Mouse (Mus musculus): ENCODE data around the gene Trim75. TPM values are rescaled to one million over a fixed set of nuclear protein-coding genes. Genes with fewer than 3 reads are reported as not detected.
"Not testable (repeated sequence)": the region's sequence is repeated elsewhere in the genome, so short reads cannot be mapped to it uniquely, and the experiment has no call there.

Gene Trim75
- polyA plus RNA-seq, 1 experiment from 2014 or later: not detected

GRCm38 (mm10) chr8:65022485-65022884, 34.9 kb upstream of the Trim75 start:
- H3K4me3 ChIP-seq (ENCODE audit: low read depth, low read length): no peak overlapping the region
- no peaks in the 10 kb centered on the region for H3K36me3 ChIP-seq (ENCODE audit: control insufficient read depth, insufficient read depth, low read length)
- 48% methylated on average over 8 of the region's 8 CpGs for WGBS
- H3K9ac ChIP-seq (ENCODE audit: low read depth, low read length): no peak overlapping the region
- ATAC-seq (replicated peaks; ENCODE audit: low FRiP score): no peak; the same call in 1 of the 2 replicates
- DNase-seq (ENCODE audit: low spot score): no peak
- H3K9me3 ChIP-seq (ENCODE audit: control insufficient read depth, low read length): no peaks in the 10 kb centered on the region
- H3K4me2 ChIP-seq: no peak overlapping the region
- H3K27me3 ChIP-seq (replicated peaks; ENCODE audit: control insufficient read depth, insufficient read depth, low read length): no peaks in the 10 kb centered on the region
- no peak overlapping the region for H3K27ac ChIP-seq (ENCODE audit: low read depth, low read length)
- no peaks in the 10 kb centered on the region for H3K4me1 ChIP-seq (replicated peaks; ENCODE audit: control insufficient read depth, insufficient read depth, low read length)

DNA sequence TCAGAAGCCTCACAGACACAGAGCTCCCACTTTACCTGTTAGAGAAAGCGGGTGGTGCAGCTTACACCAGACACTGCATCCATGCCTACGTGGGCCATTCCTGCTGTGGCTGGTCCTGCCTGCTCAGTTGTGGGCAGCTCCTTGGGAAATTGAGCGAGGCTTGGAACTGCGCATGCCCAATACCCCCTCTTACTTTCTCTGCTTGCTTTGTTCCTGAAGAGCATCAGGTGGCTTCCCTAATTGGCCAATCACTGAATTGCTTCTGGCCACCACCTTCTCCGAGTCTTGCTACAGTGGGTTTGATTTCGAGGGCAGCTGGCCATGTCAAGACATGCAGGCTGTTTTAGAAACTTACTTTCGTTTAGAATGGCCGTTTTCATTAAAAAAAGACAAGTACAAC, 30.8 kb upstream of the Trim75 start, which contains the start of the genes Trim61 and Trim60:
Gene Trim61, minus strand, starts transcription at position 101 of the 400 bp plus-strand sequence.
Gene Trim60, minus strand, starts transcription at position 162 of the 400 bp plus-strand sequence.
- H3K9ac ChIP-seq (ENCODE audit: low read depth, low read length): no peak within 1 kb of the TSS
- H3K36me3 ChIP-seq (ENCODE audit: control insufficient read depth, insufficient read depth, low read length): no peaks in the 10 kb centered on the region
- ATAC-seq (replicated peaks; ENCODE audit: low FRiP score) (no peak), DNase-seq (ENCODE audit: low spot score) (no peak)
- H3K27ac ChIP-seq (ENCODE audit: low read depth, low read length): no peak within 1 kb of the TSS
- no peak within 1 kb of the TSS for H3K4me3 ChIP-seq (ENCODE audit: low read depth, low read length)
- H3K27me3 ChIP-seq (replicated peaks; ENCODE audit: control insufficient read depth, insufficient read depth, low read length): no peaks in the 10 kb centered on the region
- H3K4me1 ChIP-seq (replicated peaks; ENCODE audit: control insufficient read depth, insufficient read depth, low read length): no peaks in the 10 kb centered on the region
- WGBS: 84% methylated on average over 8 of the region's 8 CpGs
- no peak within 1 kb of the TSS for H3K4me2 ChIP-seq
- H3K9me3 ChIP-seq (ENCODE audit: control insufficient read depth, low read length): no peaks in the 10 kb centered on the region

DNA sequence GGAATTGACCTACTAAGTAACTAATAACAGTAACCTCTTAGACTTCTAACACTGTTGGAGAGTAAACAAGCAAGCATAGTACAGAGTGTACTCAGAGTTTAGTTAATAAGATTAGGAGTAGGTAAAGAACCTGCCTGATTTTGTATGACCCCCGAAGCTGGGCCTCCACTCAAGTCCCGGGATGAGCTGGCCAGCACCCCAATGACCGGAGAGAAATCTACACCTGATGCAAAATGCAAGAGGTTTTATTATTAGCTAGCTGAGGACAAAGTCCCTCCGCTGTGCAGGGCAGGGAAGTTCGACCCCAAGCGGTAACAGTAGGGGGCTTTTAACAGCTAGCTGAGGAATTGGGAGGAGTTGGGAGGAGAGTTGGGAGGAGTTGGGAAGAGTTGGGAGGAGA, 20.0 kb upstream of the Trim75 start:
- not testable (repeated sequence) for ATAC-seq (replicated peaks; ENCODE audit: low FRiP score); H3K9me3 ChIP-seq (ENCODE audit: control insufficient read depth, low read length)
- 75% methylated on average over 6 of the region's 6 CpGs for WGBS

DNA sequence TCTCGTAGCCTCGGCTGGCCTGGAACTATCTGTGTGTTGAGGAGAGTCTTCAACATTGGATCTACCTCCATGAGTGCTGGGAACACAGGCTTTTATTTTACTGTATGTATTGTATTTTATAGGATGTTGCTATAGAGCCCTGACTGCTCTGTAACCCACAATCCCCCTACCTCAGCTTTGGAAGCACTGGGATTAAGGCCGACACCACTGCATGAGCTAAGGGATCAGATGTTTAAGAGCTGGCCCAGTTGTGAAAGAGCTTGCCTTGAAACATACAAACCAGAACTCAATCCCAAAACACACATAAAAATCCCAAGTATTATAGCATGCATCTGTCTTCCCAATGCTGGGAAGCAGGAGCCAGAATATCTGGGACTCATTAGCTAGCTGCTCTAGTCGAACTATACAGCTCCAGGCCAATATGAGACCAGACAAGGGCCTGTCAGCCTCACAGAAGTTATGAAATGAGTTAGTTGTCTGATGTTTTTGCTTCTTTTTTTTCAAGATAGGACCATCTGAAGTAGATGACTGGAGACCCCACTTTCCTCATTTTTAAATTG, 11.3 kb upstream of the Trim75 start:
- DNase-seq (ENCODE audit: low spot score): no peak
- no peak overlapping the region for H3K4me2 ChIP-seq
- no peak overlapping the region for H3K4me3 ChIP-seq (ENCODE audit: low read depth, low read length)
- ATAC-seq (replicated peaks; ENCODE audit: low FRiP score): no peak
- no peak overlapping the region for H3K27ac ChIP-seq (ENCODE audit: low read depth, low read length)
- H3K9ac ChIP-seq (ENCODE audit: low read depth, low read length): no peak overlapping the region
- no peaks in the 10 kb centered on the region for H3K4me1 ChIP-seq (replicated peaks; ENCODE audit: control insufficient read depth, insufficient read depth, low read length)
- 83% methylated on average over 4 of the region's 4 CpGs for WGBS
- H3K27me3 ChIP-seq (replicated peaks; ENCODE audit: control insufficient read depth, insufficient read depth, low read length): no peaks in the 10 kb centered on the region
- no peaks in the 10 kb centered on the region for H3K9me3 ChIP-seq (ENCODE audit: control insufficient read depth, low read length)
- H3K36me3 ChIP-seq (ENCODE audit: control insufficient read depth, insufficient read depth, low read length): no peaks in the 10 kb centered on the region

More for the DNA sequence above, 20.0 kb upstream of the Trim75 start:
- H3K4me3 ChIP-seq (ENCODE audit: low read depth, low read length); H3K27ac ChIP-seq (ENCODE audit: low read depth, low read length); H3K9ac ChIP-seq (ENCODE audit: low read depth, low read length); DNase-seq (ENCODE audit: low spot score); H3K36me3 ChIP-seq (ENCODE audit: control insufficient read depth, insufficient read depth, low read length); H3K4me2 ChIP-seq; H3K27me3 ChIP-seq (replicated peaks; ENCODE audit: control insufficient read depth, insufficient read depth, low read length); H3K4me1 ChIP-seq (replicated peaks; ENCODE audit: control insufficient read depth, insufficient read depth, low read length): not testable (repeated sequence)

GRCm38 (mm10) chr8:64983150-64983897, 4.3 kb downstream of the Trim75 start:
- ATAC-seq (replicated peaks; ENCODE audit: low FRiP score): no peak
- no peaks in the 10 kb centered on the region for H3K36me3 ChIP-seq (ENCODE audit: control insufficient read depth, insufficient read depth, low read length)
- WGBS: 78% methylated on average over 20 of the region's 20 CpGs

DNA sequence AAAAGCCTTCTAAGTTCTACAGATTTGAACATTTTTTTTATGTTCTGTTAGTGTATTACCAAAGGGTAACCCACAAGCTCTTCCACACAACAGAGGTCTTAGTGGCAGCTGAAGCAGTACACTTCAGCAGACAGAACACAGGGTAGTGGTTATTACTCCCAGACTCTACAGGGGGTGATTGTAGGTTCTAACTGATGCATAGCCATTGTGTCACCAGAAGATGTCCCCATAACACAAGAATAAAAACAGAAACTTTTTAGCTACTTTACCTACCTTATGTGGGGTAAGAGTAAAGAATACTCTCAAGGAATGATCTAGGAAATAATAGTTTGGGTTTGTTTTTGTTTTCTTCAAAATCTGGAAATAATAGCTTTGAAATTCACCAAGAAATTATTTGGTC, 24.8 kb downstream of the Trim75 start:
- H3K4me1 ChIP-seq (replicated peaks; ENCODE audit: control insufficient read depth, insufficient read depth, low read length): no peaks in the 10 kb centered on the region
- H3K4me2 ChIP-seq: no peak overlapping the region
- ATAC-seq (replicated peaks; ENCODE audit: low FRiP score) (no peak), DNase-seq (ENCODE audit: low spot score) (no peak)
- no peak overlapping the region for H3K27ac ChIP-seq (ENCODE audit: low read depth, low read length)
- no peaks in the 10 kb centered on the region for H3K27me3 ChIP-seq (replicated peaks; ENCODE audit: control insufficient read depth, insufficient read depth, low read length)
- no peaks in the 10 kb centered on the region; the same call in 1 of the 2 replicates for H3K36me3 ChIP-seq (ENCODE audit: control insufficient read depth, insufficient read depth, low read length)
- H3K4me3 ChIP-seq (ENCODE audit: low read depth, low read length): no peak overlapping the region
- H3K9ac ChIP-seq (ENCODE audit: low read depth, low read length): no peak overlapping the region
- no peaks in the 10 kb centered on the region for H3K9me3 ChIP-seq (ENCODE audit: control insufficient read depth, low read length)

More at GRCm38 (mm10) chr8:64983150-64983897, 4.3 kb downstream of the Trim75 start:
- Histone ChIP-seq H3K9me3 (ENCODE audit: control insufficient read depth, low read length) (no peaks in the 10 kb centered on the region), H3K27me3 (replicated peaks; ENCODE audit: control insufficient read depth, insufficient read depth, low read length) (no peaks in the 10 kb centered on the region), H3K4me1 (replicated peaks; ENCODE audit: control insufficient read depth, insufficient read depth, low read length) (no peaks in the 10 kb centered on the region), H3K4me2 (no peak overlapping the region), H3K9ac (ENCODE audit: low read depth, low read length) (no peak overlapping the region), H3K4me3 (ENCODE audit: low read depth, low read length) (no peak overlapping the region), H3K27ac (ENCODE audit: low read depth, low read length) (no peak overlapping the region)
- no peak for DNase-seq (ENCODE audit: low spot score)

GRCm38 (mm10) chr8:64959025-64959424, 28.6 kb downstream of the Trim75 start:
- no peaks in the 10 kb centered on the region for H3K4me1 ChIP-seq (replicated peaks; ENCODE audit: control insufficient read depth, insufficient read depth, low read length)
- WGBS: 84% methylated on average over 9 of the region's 9 CpGs

GRCm38 (mm10) chr8:64952101-64952500, 35.5 kb downstream of the Trim75 start:
- WGBS: 92% methylated on average over 6 of the region's 6 CpGs
- Histone ChIP-seq H3K9me3 (ENCODE audit: control insufficient read depth, low read length) (no peaks in the 10 kb centered on the region), H3K4me3 (ENCODE audit: low read depth, low read length) (no peak overlapping the region), H3K4me1 (replicated peaks; ENCODE audit: control insufficient read depth, insufficient read depth, low read length) (no peaks in the 10 kb centered on the region), H3K9ac (ENCODE audit: low read depth, low read length) (no peak overlapping the region), H3K36me3 (ENCODE audit: control insufficient read depth, insufficient read depth, low read length) (no peaks in the 10 kb centered on the region), H3K27ac (ENCODE audit: low read depth, low read length) (no peak overlapping the region), H3K27me3 (replicated peaks; ENCODE audit: control insufficient read depth, insufficient read depth, low read length) (no peaks in the 10 kb centered on the region), H3K4me2 (no peak overlapping the region)
- DNase-seq (ENCODE audit: low spot score): no peak
- ATAC-seq (replicated peaks; ENCODE audit: low FRiP score): no peak

More at GRCm38 (mm10) chr8:64959025-64959424, 28.6 kb downstream of the Trim75 start:
- Histone ChIP-seq H3K27ac (ENCODE audit: low read depth, low read length) (no peak overlapping the region), H3K36me3 (ENCODE audit: control insufficient read depth, insufficient read depth, low read length) (no peaks in the 10 kb centered on the region), H3K4me3 (ENCODE audit: low read depth, low read length) (no peak overlapping the region), H3K9me3 (ENCODE audit: control insufficient read depth, low read length) (no peaks in the 10 kb centered on the region), H3K9ac (ENCODE audit: low read depth, low read length) (no peak overlapping the region), H3K4me2 (no peak overlapping the region), H3K27me3 (replicated peaks; ENCODE audit: control insufficient read depth, insufficient read depth, low read length) (no peaks in the 10 kb centered on the region)
- ATAC-seq (replicated peaks; ENCODE audit: low FRiP score) (no peak), DNase-seq (ENCODE audit: low spot score) (no peak)

DNA sequence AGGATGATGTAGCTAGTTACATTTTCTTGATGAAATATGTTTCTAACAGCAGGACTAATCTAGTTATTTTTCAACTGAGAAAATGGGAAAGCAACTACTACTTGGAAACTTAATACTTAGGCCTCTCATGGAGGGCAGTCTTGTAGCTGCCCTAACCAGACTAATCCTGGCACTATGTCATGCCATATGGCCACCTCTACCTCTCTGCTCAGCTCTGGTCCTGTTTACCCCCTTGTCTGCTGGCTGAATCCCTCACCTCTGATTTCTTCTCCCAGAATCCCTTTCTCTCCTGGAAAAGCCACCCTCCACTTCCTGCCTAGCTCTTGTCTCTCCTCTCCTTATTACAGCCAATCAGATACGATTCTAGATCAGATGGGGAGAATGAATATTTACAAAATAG, 39.3 kb downstream of the Trim75 start:
- H3K4me2 ChIP-seq: no peak overlapping the region
- WGBS: 93% methylated on average over 1 of the region's 1 CpGs
- no peak overlapping the region for H3K4me3 ChIP-seq (ENCODE audit: low read depth, low read length)
- DNase-seq (ENCODE audit: low spot score): no peak
- no peaks in the 10 kb centered on the region for H3K27me3 ChIP-seq (replicated peaks; ENCODE audit: control insufficient read depth, insufficient read depth, low read length)
- H3K9ac ChIP-seq (ENCODE audit: low read depth, low read length): no peak overlapping the region
- no peaks in the 10 kb centered on the region for H3K9me3 ChIP-seq (ENCODE audit: control insufficient read depth, low read length)
- no peaks in the 10 kb centered on the region for H3K36me3 ChIP-seq (ENCODE audit: control insufficient read depth, insufficient read depth, low read length)
- no peak for ATAC-seq (replicated peaks; ENCODE audit: low FRiP score)
- no peak overlapping the region for H3K27ac ChIP-seq (ENCODE audit: low read depth, low read length)
- H3K4me1 ChIP-seq (replicated peaks; ENCODE audit: control insufficient read depth, insufficient read depth, low read length): no peaks in the 10 kb centered on the region; the same call in 1 of the 2 replicates

All from liver, embryonic 11.5 days (tissue).